Mouse (Mus musculus): ENCODE data around the gene Cchcr1.

Cchcr1 gene

GRCm38 (mm10) chr17:35515911-35516640 is 824 bp upstream of the Cchcr1 start:
- DNase-seq, result no peak

GRCm38 (mm10) chr17:35517526-35517925 is 626 bp downstream of the Cchcr1 start:
- DNase-seq, result no peak

- DNase-seq, result no peak
Measured at GRCm38 (mm10) chr17:35524354-35524753, 7.5 kb downstream of the Cchcr1 start.

GRCm38 (mm10) chr17:35526644-35527043 is 9.7 kb downstream of the Cchcr1 start:
- DNase-seq, result no peak

GRCm38 (mm10) chr17:35532360-35532759 is 15.5 kb downstream of the Cchcr1 start:
- no peak for DNase-seq

- DNase-seq, result no peak
Measured at GRCm38 (mm10) chr17:35532901-35533300, 16.0 kb downstream of the Cchcr1 start, which contains the start of gene Psors1c2. Gene Psors1c2, plus strand, starts transcription at chr17:35533201.

- DNase-seq, result peak; percentile 84
Measured at GRCm38 (mm10) chr17:35534343-35534742, 17.4 kb downstream of the Cchcr1 start.

- no peak for DNase-seq
Measured at GRCm38 (mm10) chr17:35537421-35537820, 20.5 kb downstream of the Cchcr1 start.

GRCm38 (mm10) chr17:35538476-35538875 is 21.6 kb downstream of the Cchcr1 start:
- DNase-seq, result no peak

GRCm38 (mm10) chr17:35539540-35539939 is 22.6 kb downstream of the Cchcr1 start:
- DNase-seq, result no peak

- DNase-seq, result no peak
Measured at GRCm38 (mm10) chr17:35542761-35543411, 26.0 kb downstream of the Cchcr1 start.

- DNase-seq, result no peak
Measured at GRCm38 (mm10) chr17:35543412-35543861, 26.5 kb downstream of the Cchcr1 start.

- DNase-seq, result no peak
Measured at GRCm38 (mm10) chr17:35544001-35544400, 27.1 kb downstream of the Cchcr1 start.

- DNase-seq, result peak; percentile 73
Measured at GRCm38 (mm10) chr17:35544680-35545079, 27.8 kb downstream of the Cchcr1 start.

- no peak for DNase-seq
Measured at GRCm38 (mm10) chr17:35547465-35547864, 30.6 kb downstream of the Cchcr1 start.

GRCm38 (mm10) chr17:35548636-35549035 is 31.7 kb downstream of the Cchcr1 start:
- DNase-seq, result no peak

- peak; percentile 70 for DNase-seq
Measured at GRCm38 (mm10) chr17:35549437-35550142, 32.7 kb downstream of the Cchcr1 start.

- DNase-seq, result no peak
Measured at GRCm38 (mm10) chr17:35550143-35550494, 33.2 kb downstream of the Cchcr1 start.

- no peak for DNase-seq
Measured at GRCm38 (mm10) chr17:35550871-35551270, 34.0 kb downstream of the Cchcr1 start.

- DNase-seq, result no peak
Measured at GRCm38 (mm10) chr17:35551881-35552414, 35.0 kb downstream of the Cchcr1 start, which contains the start of gene Cdsn. Gene Cdsn, plus strand, starts transcription at chr17:35552128.

GRCm38 (mm10) chr17:35554321-35554720 is 37.4 kb downstream of the Cchcr1 start:
- DNase-seq, result no peak

- DNase-seq, result no peak
Measured at GRCm38 (mm10) chr17:35554761-35555397, 38.0 kb downstream of the Cchcr1 start.

All from right cerebral cortex, postnatal 4 days (tissue).